Mouse (Mus musculus) urinary bladder, postnatal 10 days (tissue): Measurements from ENCODE around the gene Smtnl2.

Experiments
- DNase-seq: peaks from one replicate; pipeline ENCODE4 v3.0.0; 2022; ENCODE audit warnings: low spot score

Gene Smtnl2

GRCm38 (mm10) chr11:72426884-72427283, 15.4 kb upstream of the Smtnl2 start:
- no peak for DNase-seq

- no peak for DNase-seq
These were observed 13.7 kb upstream of the Smtnl2 start for GRCm38 (mm10) chr11:72425201-72425600.

GRCm38 (mm10) chr11:72423686-72424085, 12.2 kb upstream of the Smtnl2 start:
- no peak for DNase-seq

GRCm38 (mm10) chr11:72421518-72422278, 10.2 kb upstream of the Smtnl2 start:
- DNase-seq, result no peak

GRCm38 (mm10) chr11:72420460-72421122, 9.1 kb upstream of the Smtnl2 start:
- no peak for DNase-seq

- DNase-seq, result no peak
These were observed 7.5 kb upstream of the Smtnl2 start for GRCm38 (mm10) chr11:72419006-72419405.

- DNase-seq, result no peak
These were observed 6.7 kb upstream of the Smtnl2 start for GRCm38 (mm10) chr11:72418227-72418626.

GRCm38 (mm10) chr11:72417376-72417775, 5.9 kb upstream of the Smtnl2 start:
- no peak for DNase-seq

GRCm38 (mm10) chr11:72416666-72417065, 5.2 kb upstream of the Smtnl2 start:
- no peak for DNase-seq

- no peak for DNase-seq
These were observed 3.6 kb upstream of the Smtnl2 start for GRCm38 (mm10) chr11:72415155-72415554.

GRCm38 (mm10) chr11:72413601-72414190, 2.2 kb upstream of the Smtnl2 start:
- DNase-seq, result no peak

- no peak for DNase-seq
These were observed 1.5 kb upstream of the Smtnl2 start for GRCm38 (mm10) chr11:72413016-72413415.

- DNase-seq, result no peak
These were observed 432 bp upstream of the Smtnl2 start for GRCm38 (mm10) chr11:72411945-72412344.

GRCm38 (mm10) chr11:72410521-72411092, 906 bp downstream of the Smtnl2 start:
- no peak for DNase-seq

GRCm38 (mm10) chr11:72409649-72410385, 1.7 kb downstream of the Smtnl2 start:
- no peak for DNase-seq

GRCm38 (mm10) chr11:72408451-72409170, 2.9 kb downstream of the Smtnl2 start:
- no peak for DNase-seq

GRCm38 (mm10) chr11:72407574-72407973, 3.9 kb downstream of the Smtnl2 start:
- DNase-seq, result no peak

GRCm38 (mm10) chr11:72407081-72407480, 4.4 kb downstream of the Smtnl2 start:
- DNase-seq, result no peak

- no peak for DNase-seq
These were observed 5.3 kb downstream of the Smtnl2 start for GRCm38 (mm10) chr11:72406079-72406675.

- DNase-seq, result no peak
These were observed 6.0 kb downstream of the Smtnl2 start for GRCm38 (mm10) chr11:72405532-72405931.

- DNase-seq, result peak; percentile 8
These were observed 8.5 kb downstream of the Smtnl2 start for GRCm38 (mm10) chr11:72402969-72403368.
